Mouse (Mus musculus) erythroblast, embryonic 14.5 days (primary cell): Measurements from ENCODE around the gene Slc5a10.

Source experiments
- GATA1 ChIP-seq: IDR thresholded peaks from 2 replicates; pipeline ENCODE4 v1.6.1; 2012; ENCODE audit warnings: low read length, inconsistent platforms, mixed read lengths
- TAL1 ChIP-seq: IDR thresholded peaks from 3 replicates; pipeline ENCODE4 v1.6.1; 2012; ENCODE audit warnings: low read length, inconsistent platforms, mixed read lengths

GRCm38 (mm10) chr11:61743768-61744167, 23.1 kb upstream of the Slc5a10 start:
- TF ChIP-seq TAL1 (no peak), GATA1 (no peak)
